Mouse (Mus musculus) heart, embryonic 14.5 days (tissue): ENCODE results near the gene Nup155. TPM values are rescaled to one million over a fixed set of nuclear protein-coding genes. Genes with fewer than 3 reads are reported as not detected.
"Not testable (repeated sequence)": the region's sequence is repeated elsewhere in the genome, so short reads cannot be mapped to it uniquely, and the experiment has no call there.

Experiments
- ATAC-seq: fragments of 200-750 bp; cut with Nextera tagmentation; 2 replicates; pipeline ENCODE4 v1.8.0; 2017; ENCODE audit warnings: low read depth, moderate TSS enrichment; ENCODE audit not compliant: insufficient number of reproducible peaks, insufficient read depth, low FRiP score
- H3K27ac ChIP-seq, 2 experiments: fragments of 200-500 bp in 1 of 2; fragments of 300-500 bp in 1 of 2; sonication (generic) in 1 of 2; replicated peaks in 1 of 2; 2 replicates each; pipeline ENCODE4 v1.5.1; 2012 to 2014; ENCODE audit warnings: low read depth in 2 of 2, low read length in 2 of 2, control low read depth in 1 of 2, mild to moderate bottlenecking in 1 of 2, mixed read lengths in 1 of 2; ENCODE audit not compliant: control insufficient read depth in 1 of 2, insufficient read depth in 1 of 2
- H3K27me3 ChIP-seq: fragments of 300-500 bp; sonication (generic); 2 replicates; pipeline ENCODE4 v1.6.1; 2014; ENCODE audit warnings: mild to moderate bottlenecking, low read length, control low read depth; ENCODE audit not compliant: control insufficient read depth, insufficient read depth
- H3K36me3 ChIP-seq: fragments of 300-500 bp; sonication (generic); 2 replicates; pipeline ENCODE4 v1.6.1; 2014; ENCODE audit warnings: mild to moderate bottlenecking, control low read depth, low read length, mixed read lengths; ENCODE audit not compliant: control insufficient read depth, insufficient read depth
- H3K4me1 ChIP-seq, 2 experiments: fragments of 200-500 bp in 1 of 2; fragments of 300-500 bp in 1 of 2; sonication (generic) in 1 of 2; 2 replicates each; pipeline ENCODE4 v1.6.1; 2012 to 2014; ENCODE audit warnings: low read length in 2 of 2, control low read depth in 1 of 2, mixed read lengths in 1 of 2; ENCODE audit not compliant: control insufficient read depth in 2 of 2, insufficient read depth in 2 of 2
- H3K4me2 ChIP-seq: fragments of 300-500 bp; sonication (generic); 2 replicates; pipeline ENCODE4 v1.6.1; 2014; ENCODE audit warnings: mild to moderate bottlenecking, low read length
- H3K4me3 ChIP-seq, 2 experiments: fragments of 200-500 bp in 1 of 2; fragments of 300-500 bp in 1 of 2; sonication (generic) in 1 of 2; 2 replicates each; pipeline ENCODE4 v1.5.1; 2012 to 2014; ENCODE audit warnings: low read length in 2 of 2, mild to moderate bottlenecking in 2 of 2, control low read depth in 1 of 2, low read depth in 1 of 2, moderate library complexity in 1 of 2; ENCODE audit not compliant: control insufficient read depth in 1 of 2, insufficient read depth in 1 of 2
- H3K9ac ChIP-seq: fragments of 300-500 bp; sonication (generic); 2 replicates; pipeline ENCODE4 v1.6.1; 2014; ENCODE audit warnings: mild to moderate bottlenecking, low read length
- H3K9me3 ChIP-seq: fragments of 300-500 bp; sonication (generic); 2 replicates; pipeline ENCODE4 v1.6.1; 2016; ENCODE audit warnings: low read length, control low read depth; ENCODE audit not compliant: control insufficient read depth
- WGBS: fragments of 180-500 bp; shearing (Covaris S2); extraction: QIAGEN DNeasy Blood & Tissue Kit; methylation state at CpG from one replicate; pipeline ENCODE4 v1.1.7; 2014; 5-methylcytosine and 5-hydroxymethylcytosine counted together
- polyA plus RNA-seq: library from polyadenylated mRNA; unstranded; fragments of >200 nt; fragmentation: Nextera tagmentation; extraction: Ambion mirVana; gene quantifications from 2 replicates; pipeline ENCODE4 v1.2.1, GENCODE M21; 2014

The Nup155 gene
- polyA plus RNA-seq, 1 experiment from 2014 or later: 12.7 TPM

GRCm38 (mm10) chr15:8097853-8098252, 11.2 kb upstream of the Nup155 start:
- Histone ChIP-seq H3K4me1 (peaks cover 0 to 4% of the 10 kb centered on the region in 2 experiments; a peak in 2 of 4 replicates), H3K36me3 (peaks cover 37% of the 10 kb centered on the region), H3K27ac (no peak overlapping the region), H3K4me2 (peak overlapping the region; percentile 74), H3K9me3 (no peaks in the 10 kb centered on the region), H3K9ac (no peak overlapping the region), H3K4me3 (peak overlapping the region in 1 of 2 experiments; percentile 67; a peak in 1 of 4 replicates), H3K27me3 (no peaks in the 10 kb centered on the region)
- WGBS: 25% methylated on average over 7 of the region's 7 CpGs
- ATAC-seq: no peak

- H3K9me3 ChIP-seq: no peaks in the 10 kb centered on the region
- H3K4me1 ChIP-seq: peaks cover 0 to 4% of the 10 kb centered on the region in 2 experiments; a peak in 2 of 4 replicates
- H3K4me3 ChIP-seq: peak within 1 kb of the TSS; percentile 67 to 93
- H3K27me3 ChIP-seq: no peaks in the 10 kb centered on the region
- no peak within 1 kb of the TSS for H3K27ac ChIP-seq
- peak within 1 kb of the TSS; percentile 84 for H3K9ac ChIP-seq
- ATAC-seq: peak; percentile 87
- WGBS: 2% methylated on average over 56 of the region's 56 CpGs
- H3K4me2 ChIP-seq: peak within 1 kb of the TSS; percentile 74
- peaks cover 25% of the 10 kb centered on the region for H3K36me3 ChIP-seq
These were observed 10.0 kb upstream of the Nup155 start, which contains the start of gene Wdr70 for GRCm38 (mm10) chr15:8098774-8099749. TSS of gene Wdr70 (minus strand) at chr15:8099209.

GRCm38 (mm10) chr15:8101975-8102542, 7.0 kb upstream of the Nup155 start:
- not testable (repeated sequence) for H3K36me3 ChIP-seq, H3K9ac ChIP-seq, H3K4me2 ChIP-seq, H3K27me3 ChIP-seq, ATAC-seq, H3K4me1 ChIP-seq, H3K9me3 ChIP-seq, H3K27ac ChIP-seq, H3K4me3 ChIP-seq
- WGBS: 78% methylated on average over 13 of the region's 15 CpGs

DNA sequence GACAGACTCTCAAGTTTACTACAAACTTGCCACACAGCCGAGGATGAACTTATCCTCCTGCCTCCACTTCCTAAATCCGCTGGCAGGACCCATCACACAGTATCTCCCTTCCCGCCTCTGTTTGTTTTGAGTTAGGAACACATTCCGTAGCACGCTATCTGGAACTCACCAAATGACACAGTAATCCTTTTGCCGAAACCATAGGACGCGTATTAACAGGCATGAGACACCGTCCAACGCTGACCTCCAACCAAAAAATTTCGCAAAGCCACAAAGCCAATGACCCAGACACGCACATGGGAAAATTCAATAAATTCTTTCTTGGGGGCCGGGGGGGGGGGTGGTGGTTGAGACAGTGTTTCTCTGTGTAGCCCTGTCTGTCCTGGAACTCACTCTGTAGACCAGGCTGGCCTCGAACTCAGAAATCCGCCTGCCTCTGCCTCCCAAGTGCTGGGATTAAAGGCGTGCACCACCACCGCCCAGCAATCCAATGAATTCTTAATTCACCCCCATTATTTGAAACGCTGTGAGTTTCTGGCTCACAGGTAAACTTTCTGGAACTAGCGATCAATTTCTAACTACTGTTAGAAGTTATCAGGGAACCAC, 610 bp upstream of the Nup155 start:
- 50% methylated on average over 19 of the region's 19 CpGs for WGBS
- Histone ChIP-seq H3K4me3 (peak overlapping the region; percentile 83), H3K27me3 (no peaks in the 10 kb centered on the region), H3K9me3 (no peaks in the 10 kb centered on the region), H3K4me1 (peaks cover 3 to 20% of the 10 kb centered on the region in 2 experiments; a peak in 3 of 4 replicates), H3K4me2 (peak overlapping the region; percentile 62), H3K36me3 (peaks cover 16% of the 10 kb centered on the region), H3K27ac (peak overlapping the region; percentile 57 to 70; a peak in 2 of 4 replicates), H3K9ac (peak overlapping the region; percentile 89)
- no peak for ATAC-seq

DNA sequence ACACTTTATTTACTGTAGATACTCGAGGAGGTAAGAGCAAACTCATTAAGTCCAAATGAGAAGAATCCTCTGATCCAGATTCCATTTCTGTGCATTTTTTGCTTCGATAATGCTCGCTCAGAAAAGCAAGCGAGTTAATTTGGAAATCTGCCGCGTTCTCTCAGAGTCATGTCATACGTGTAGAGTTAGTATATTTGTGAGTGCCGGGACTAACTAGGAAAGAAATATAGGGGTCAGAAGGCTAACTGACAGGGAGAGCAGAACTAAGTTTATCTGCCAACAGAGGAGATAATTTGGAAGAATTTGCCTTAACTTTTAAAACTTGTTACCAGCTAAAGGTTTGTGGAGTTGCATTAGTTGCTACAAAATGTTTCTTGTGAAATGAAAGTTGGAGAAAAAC, 709 bp downstream of the Nup155 start:
- H3K27ac ChIP-seq: peak overlapping the region in 1 of 2 experiments; percentile 72; a peak in 1 of 4 replicates
- no peak for ATAC-seq

GRCm38 (mm10) chr15:8129281-8129680, 20.2 kb downstream of the Nup155 start:
- 64% methylated on average over 1 of the region's 1 CpGs for WGBS
- H3K36me3 ChIP-seq: peaks cover 87% of the 10 kb centered on the region
- H3K9me3 ChIP-seq: no peaks in the 10 kb centered on the region
- H3K4me2 ChIP-seq: no peak overlapping the region
- H3K9ac ChIP-seq: no peak overlapping the region
- H3K4me3 ChIP-seq: no peak overlapping the region
- H3K27ac ChIP-seq: no peak overlapping the region
- no peak for ATAC-seq
- no peaks in the 10 kb centered on the region for H3K4me1 ChIP-seq
- no peaks in the 10 kb centered on the region for H3K27me3 ChIP-seq

More for the DNA sequence above, 709 bp downstream of the Nup155 start:
- Histone ChIP-seq H3K4me1 (peaks cover 3 to 20% of the 10 kb centered on the region in 2 experiments; a peak in 3 of 4 replicates), H3K4me2 (peak overlapping the region; percentile 86), H3K4me3 (peak overlapping the region; percentile 83), H3K27me3 (no peaks in the 10 kb centered on the region), H3K9ac (peak overlapping the region; percentile 89), H3K36me3 (peaks cover 29% of the 10 kb centered on the region), H3K9me3 (no peaks in the 10 kb centered on the region)
- 4% methylated on average over 8 of the region's 8 CpGs for WGBS

DNA sequence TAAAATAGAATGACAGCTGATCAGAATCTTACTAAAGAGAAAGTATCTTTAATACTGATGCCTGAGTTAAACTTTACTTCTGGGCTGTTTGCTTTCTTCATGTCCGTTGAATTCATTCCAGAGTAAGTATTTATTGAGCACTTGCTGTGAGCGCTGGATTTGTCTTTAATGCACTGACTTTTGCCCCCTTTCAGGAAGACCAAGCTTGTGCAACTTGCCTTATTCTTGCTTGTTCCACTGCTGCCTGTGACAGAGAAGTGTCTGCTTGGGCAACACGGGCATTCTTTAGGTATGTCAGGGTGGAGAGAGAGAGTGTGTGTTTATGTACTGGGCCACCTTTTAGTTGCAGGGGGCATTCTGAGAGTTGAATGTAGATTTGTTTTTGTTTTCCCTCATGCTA, 22.2 kb downstream of the Nup155 start:
- H3K27ac ChIP-seq: no peak overlapping the region
- H3K4me3 ChIP-seq: no peak overlapping the region
- peaks cover 97% of the 10 kb centered on the region for H3K36me3 ChIP-seq
- no peak overlapping the region for H3K9ac ChIP-seq
- no peaks in the 10 kb centered on the region for H3K4me1 ChIP-seq
- no peak for ATAC-seq
- no peak overlapping the region for H3K4me2 ChIP-seq
- H3K27me3 ChIP-seq: no peaks in the 10 kb centered on the region
- WGBS: 96% methylated on average over 3 of the region's 3 CpGs
- H3K9me3 ChIP-seq: no peaks in the 10 kb centered on the region
